Mouse (Mus musculus) spleen, embryonic (tissue): ENCODE measurements around the gene Gm1673.

ENCODE experiments used
- CTCF ChIA-PET: fragments of 350-600 bp; sonication (Branson Sonifier 250); formaldehyde crosslinking; loops from one replicate; lab custom pipeline; 2022; lab: Charles Lee

The Gm1673 gene

DNA sequence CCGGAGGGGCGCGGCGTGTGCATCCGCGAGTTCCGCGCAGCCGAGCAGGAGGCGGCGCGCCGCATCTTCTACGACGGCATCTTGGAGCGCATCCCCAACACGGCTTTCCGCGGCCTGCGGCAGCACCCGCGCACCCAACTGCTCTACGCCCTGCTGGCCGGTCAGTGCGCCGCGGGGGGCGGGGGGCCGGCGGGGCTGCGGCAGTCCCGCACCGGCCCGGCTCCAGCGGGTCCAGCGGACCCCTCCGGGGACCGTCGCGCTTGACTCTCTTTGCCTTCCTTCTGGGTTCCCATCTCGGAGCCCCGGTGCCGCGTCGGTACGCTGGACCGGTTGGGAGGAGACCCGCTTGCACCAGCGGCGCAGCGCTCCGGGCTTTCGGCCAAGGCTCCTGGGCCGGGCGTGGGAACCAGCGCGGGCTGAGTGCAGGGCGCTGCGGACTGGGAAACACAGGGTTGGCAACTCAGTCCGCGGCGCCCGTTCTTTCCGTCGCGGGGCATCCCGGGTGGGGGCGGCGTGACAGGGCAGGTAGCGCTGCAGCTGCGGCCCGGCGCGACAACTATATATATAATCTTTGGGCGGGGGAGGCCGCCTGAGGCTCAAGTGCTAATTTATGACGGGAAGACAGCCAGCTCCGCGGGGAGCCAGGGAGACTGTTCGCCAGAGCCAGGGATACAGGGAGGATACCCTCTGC lies 14.0 kb downstream of the Gm1673 start:
- CTCF ChIA-PET, result no interaction called here

DNA sequence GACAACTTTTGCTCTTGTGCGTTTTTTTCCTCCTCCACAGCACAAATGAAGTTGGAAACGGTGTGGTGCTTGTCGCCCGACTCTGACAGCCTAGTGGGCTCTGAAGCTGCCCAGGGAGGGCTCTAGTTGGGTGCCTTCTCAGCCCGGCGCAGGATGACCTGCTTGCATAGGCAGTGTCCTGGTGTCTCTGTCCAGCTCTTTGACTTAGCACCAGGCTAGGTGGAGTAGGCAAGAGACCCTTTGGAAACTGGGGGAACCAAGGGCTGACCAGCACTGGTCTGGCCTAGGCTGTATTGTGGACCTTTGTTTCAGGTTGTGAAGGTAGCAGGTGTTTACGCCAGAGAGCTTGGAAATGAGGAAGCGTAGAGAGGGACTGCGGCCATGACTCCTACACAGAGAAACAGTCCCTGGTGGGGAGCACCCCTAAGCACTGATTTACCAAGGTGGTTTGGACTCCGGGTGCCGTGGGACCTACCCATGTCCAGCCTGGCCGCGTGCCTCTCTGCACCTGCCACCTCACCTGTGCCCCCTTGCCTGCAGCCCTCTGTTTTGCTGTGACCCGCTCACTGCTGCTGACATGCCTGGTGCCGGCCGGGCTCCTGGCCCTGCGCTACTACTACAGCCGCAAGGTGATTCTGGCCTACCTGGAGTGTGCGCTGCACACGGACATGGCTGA lies 14.7 kb downstream of the Gm1673 start:
- CTCF ChIA-PET, result no interaction called here

DNA sequence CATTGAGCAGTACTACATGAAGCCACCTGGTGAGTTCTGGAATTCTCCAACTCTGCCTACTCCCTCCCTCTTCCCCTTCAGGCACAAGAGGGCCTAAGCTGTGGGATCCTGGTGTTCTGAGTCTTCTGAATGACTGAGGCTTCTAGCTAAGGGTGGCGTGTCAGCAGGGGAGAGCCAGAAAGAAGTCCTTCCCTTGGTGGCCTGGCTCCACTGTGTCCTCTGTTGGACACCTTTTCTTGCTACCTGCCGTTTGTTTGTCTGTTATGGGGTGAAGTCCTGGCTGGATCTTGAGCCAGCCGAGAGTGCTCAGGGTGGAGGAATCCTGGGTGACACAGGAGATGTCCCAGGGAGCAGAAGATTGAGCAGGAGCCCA lies 15.3 kb downstream of the Gm1673 start:
- CTCF ChIA-PET, result no interaction called here

DNA sequence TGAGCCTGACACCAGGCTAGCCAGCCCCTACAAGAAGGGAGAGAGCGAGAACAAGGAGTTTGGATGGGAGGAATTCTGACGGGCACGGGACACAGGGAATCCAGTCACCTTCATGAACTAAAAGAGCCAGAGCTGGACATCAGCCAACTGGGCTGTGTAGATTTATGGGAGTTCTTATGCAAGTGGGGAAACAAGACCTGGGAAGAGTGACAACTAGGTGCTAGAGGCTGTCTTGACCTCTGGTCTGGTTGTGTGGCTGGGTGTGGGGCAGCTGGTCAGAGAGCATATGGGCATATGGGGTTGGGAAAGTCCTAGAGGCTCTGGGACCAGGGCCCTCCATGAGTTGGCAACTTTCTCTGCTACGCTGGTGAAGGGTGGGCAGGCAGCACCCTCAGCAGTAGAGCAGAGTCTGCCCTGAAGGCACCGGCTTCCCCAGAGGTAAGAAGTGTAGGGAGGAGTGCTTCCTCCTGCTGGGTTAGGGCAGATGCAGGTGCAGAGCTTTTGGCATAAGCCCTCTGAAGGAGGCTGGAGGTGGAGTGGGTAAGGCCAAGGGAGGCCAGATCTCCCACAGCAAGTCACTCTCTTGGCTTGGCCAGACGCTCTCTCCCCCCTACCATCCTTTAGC lies 16.3 kb downstream of the Gm1673 start:
- CTCF ChIA-PET, result no interaction called here

DNA sequence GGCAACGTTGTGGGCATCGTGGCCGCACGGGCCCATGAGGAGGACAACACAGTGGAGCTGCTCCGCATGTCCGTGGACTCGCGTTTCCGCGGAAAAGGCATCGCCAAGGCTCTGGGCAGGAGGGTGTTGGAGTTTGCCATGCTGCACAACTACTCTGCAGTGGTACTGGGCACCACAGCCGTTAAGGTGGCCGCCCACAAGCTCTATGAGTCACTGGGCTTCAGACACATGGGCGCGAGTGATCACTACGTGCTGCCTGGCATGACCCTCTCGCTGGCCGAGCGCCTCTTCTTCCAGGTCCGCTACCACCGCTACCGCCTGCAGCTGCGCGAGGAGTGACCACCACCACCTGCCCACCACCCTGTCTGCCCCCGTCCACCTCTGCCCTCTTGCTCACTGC lies 17.6 kb downstream of the Gm1673 start:
- CTCF ChIA-PET, result no interaction called here

DNA sequence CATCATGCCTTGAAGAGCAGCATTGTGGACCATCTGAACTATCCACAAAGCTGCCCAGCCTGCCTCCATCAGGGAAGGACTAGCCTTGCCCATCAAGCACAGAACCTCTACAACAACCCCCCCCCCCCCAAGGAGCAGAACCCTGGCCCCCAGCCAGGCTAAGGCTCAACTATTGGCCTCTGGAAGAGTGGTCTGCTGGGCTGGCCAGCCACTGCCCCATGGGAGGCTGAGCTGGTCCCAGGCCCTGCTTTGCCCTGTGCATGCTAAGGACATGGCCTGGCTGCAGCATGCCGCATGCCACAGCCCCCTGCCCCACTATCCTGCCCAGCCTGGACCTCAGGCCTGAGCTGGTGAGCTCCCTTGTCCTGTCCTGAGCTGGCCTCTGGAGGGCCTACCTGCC lies 18.2 kb downstream of the Gm1673 start:
- CTCF ChIA-PET, result no interaction called here

DNA sequence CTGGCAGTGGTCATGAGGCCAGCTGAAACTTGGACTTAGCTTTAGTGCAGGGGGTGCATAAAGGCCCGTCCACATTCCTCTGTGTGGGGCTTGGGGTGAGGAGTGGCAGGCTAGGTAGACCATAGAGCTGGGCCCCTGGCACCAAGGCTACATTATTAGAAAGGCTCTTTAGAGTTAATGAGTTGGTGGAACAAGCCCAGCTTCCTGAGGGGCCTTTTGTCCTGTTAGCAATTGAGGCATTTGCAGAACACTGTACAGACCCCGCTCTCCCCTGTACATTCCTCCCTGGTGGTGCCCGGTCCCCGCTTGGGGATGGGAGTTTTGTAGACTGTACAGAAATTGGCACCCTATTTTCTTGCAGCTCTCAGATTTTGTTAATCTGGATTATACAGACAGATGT lies 19.4 kb downstream of the Gm1673 start:
- CTCF ChIA-PET, result no interaction called here

DNA sequence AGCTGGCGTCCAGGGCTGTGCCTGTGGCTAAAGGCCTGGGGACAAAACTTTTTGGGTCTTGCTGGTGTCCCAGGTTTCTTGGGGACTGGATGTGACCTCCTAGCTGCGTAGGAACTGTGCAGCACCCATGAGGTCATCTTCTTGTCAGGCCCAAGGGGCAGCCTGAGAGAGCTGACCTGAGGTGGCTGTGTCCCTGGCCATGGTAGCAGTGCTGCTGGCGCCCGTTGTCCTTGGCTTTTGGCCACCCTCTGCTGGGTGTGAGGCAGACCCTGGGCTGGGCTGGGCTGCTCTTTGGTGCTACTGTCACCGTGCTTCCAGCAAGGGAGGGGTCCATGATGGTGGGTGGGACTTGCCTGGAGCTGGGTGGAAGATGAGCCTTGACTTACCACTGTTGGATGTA lies 21.4 kb downstream of the Gm1673 start:
- CTCF ChIA-PET, result no interaction called here

DNA sequence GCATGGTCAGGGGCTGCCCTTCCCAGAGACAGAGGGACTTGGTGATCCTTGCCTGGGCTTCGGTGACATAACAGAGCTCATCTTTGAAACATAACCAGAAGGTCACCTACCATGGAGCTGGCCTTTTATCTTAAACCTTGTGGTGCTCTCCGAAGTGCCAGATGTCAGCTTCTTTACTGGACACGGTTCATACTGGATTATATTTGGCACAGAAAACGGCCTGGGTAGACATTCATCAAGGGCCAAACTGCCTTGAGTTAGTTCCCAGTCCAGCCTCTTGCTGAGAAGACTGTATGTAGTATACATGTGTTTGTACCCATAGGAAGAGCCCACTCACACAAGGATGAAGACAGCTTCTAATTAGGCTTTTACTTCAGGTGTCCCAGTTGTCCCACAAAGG lies 23.6 kb downstream of the Gm1673 start:
- CTCF ChIA-PET, result no interaction called here

DNA sequence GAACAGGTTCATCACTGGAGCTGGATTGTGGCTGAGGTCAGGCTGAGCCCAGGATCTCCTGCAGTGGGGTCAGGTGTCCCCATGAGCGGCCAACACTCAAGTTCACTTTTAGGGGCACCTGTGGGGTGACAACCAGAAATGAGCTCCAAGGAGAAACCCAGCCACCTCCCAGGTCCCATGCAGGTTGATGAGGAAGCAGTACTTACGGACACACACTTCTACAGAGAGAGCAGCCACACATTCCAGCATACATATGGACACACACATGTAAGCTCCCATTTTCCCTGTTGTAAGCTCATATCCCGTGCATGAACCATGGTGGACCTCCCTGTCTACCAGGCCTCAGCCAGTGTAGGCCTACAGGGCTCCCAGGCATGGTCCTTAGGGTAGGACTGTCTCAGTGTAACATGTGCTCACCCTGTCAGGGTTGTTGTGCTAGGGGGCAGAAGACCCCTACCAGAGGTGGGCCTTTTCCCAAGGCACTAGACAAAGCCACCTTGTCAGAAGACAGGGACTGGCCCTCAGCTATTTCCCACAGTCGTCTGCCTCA lies 24.2 kb downstream of the Gm1673 start:
- CTCF ChIA-PET, result no interaction called here

DNA sequence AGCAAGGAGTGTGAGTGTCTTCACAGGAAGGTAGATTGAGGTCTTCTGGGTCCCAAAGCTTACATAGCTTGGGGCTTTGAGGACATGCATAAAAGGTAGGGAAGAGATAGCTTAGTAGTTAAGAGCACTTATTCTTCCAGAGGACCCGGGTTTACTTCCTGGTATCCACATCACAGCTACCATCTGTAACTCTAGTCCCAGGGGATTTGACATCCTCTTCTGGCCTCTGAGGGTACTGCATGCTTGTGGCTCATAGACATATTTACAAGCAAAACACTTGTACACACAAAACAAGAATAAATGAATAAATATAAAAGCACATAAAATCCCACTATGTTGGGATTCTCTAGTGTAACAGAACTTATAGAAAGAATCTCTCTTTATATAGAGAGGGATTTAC lies 31.4 kb downstream of the Gm1673 start:
- CTCF ChIA-PET, result interaction anchor here (0.5 kb wide), 1 partner anchor 186 kb away, joined by 3 read pairs; no protein-coding TSS in a partner anchor

DNA sequence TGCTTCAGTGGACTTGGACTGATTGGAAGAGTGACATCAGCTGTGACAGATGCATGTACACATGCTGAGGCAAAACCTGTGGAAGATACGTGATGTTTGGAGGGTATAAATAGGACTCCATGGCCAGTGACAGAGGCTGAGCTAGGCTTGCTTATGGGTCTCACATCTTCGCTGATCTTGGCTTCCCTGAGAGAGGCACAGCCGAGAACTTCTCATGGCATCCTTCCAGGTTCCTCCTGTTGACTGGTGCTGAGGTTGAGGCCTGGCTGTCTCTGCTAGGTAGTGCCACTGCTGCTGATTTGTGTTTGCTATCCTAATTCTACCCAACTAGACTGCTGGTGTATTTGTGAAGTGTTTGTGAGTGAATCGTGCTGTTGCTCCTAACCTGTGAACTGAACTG lies 35.7 kb downstream of the Gm1673 start:
- CTCF ChIA-PET, result no interaction called here

DNA sequence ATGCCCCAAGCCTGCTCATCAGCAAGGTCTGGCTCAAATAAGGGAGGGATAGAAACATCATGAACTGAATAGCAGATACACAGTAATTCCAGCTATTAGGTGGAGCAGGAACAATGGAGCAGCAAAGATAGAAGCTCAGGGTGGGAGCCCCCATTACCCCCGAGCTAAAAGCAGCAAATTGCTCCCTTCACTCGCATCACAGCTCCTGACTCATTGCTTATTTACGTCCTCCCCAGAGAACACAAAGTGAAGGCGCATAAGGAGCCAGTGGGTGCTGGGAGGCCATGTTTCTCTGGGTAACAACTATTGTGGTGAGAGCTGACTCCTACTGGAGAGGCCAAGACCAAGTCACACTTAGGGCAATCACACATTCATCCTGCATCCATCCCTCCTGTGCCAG lies 46.9 kb downstream of the Gm1673 start:
- CTCF ChIA-PET, result no interaction called here

DNA sequence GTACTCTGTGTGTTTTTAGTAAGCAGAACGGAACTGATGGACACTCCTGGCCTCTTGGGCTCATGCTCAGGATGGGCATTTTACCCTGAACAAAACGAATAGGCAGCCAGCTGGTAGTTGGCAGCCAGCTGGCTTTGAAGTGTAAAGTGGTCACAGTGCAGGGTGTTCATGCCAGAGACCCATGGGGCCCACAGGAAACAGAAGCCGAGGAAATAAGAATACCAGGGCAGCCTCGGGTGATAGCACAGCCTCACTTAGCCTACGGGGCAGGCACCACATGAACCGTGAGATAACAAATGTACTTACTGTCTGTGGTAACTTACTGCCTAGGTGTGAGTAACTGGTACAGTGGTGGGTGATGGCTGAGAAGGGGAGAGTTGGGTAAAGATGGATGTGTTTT lies 47.8 kb downstream of the Gm1673 start:
- CTCF ChIA-PET, result no interaction called here

DNA sequence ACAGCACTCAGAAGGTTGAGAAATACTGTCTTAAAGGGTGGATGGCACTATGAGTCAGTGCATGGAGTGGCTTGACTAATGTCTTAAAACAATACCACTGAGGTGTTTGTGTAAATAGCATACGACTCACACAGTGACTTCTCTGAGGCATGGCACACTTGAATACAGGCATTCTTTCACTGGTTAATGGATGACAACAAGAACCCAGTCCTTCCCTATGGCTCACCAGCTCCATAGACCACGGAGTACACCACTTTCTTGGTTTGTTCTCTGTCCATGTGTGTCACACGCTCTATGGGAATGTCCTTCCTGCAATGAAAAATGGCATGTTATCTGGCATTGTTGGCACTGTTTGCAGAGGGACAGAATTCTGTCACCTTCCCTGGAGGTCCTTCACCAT lies 49.3 kb downstream of the Gm1673 start:
- CTCF ChIA-PET, result no interaction called here
